Mouse (Mus musculus): ENCODE measurements around the gene Hoxa1. TPM values are rescaled to one million over a fixed set of nuclear protein-coding genes. Genes with fewer than 3 reads are reported as not detected.
A peak's percentile ranks its signal among the peaks of the same experiment; 100 is the strongest.

The Hoxa1 gene
- polyA plus RNA-seq, 1 experiment from 2014 or later, result 4.1 TPM

DNA sequence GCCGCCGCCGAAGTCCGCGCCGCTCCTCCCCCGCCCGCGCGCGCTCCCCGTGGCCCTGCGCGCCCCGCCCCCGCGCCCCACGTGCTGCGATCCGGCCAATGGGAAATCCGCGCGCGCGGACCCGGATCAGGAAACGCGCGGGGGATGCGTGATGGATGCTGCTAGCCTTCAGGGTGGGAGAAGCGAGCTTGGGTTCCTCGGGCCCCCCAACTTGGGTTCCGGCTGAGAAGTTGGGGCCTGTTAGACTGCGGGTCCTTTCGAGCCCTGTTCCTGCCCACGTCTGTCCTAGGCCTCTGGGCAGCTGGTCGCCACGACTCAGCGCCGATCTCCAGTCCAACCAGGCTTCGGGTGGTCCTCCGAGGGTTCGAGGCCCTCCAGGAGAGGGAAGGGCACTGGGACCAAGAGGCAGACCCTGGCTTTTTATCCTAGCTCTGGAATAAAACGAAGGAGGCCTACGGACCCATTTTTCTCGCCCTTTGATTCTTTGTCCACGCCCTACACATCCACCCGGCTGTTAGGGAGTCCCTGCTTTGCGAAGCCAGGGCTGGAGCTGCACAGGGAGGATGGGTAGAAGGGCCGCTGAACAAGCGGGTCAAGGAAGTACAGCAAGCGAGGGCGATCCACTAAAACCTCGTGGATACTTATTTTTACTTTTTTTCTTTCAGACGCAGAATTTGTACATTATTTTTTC lies 33.9 kb upstream of the Hoxa1 start:
- DNase-seq (ENCODE audit: low spot score) (peak; percentile 91), ATAC-seq (ENCODE audit: low FRiP score) (peak; percentile 68)
- H3K27me3 ChIP-seq (ENCODE audit: control insufficient read depth, insufficient read depth, low read length), result peaks cover 73% of the 10 kb centered on the region
- no peaks in the 10 kb centered on the region for H3K9me3 ChIP-seq (ENCODE audit: control insufficient read depth, low read length)
- H3K4me2 ChIP-seq (replicated peaks; ENCODE audit: low read depth, low read length), result peak overlapping the region; percentile 62
- H3K27ac ChIP-seq (ENCODE audit: low read depth, low read length), result peak overlapping the region; percentile 86
- H3K4me1 ChIP-seq (replicated peaks; ENCODE audit: control insufficient read depth, insufficient read depth, low read length), result peaks cover 2% of the 10 kb centered on the region; the same call in 1 of the 2 replicates
- peak overlapping the region; percentile 49 for H3K4me3 ChIP-seq (ENCODE audit: low read depth, low read length)
- no peaks in the 10 kb centered on the region for H3K36me3 ChIP-seq (ENCODE audit: control insufficient read depth, insufficient read depth, low read length)
- peak overlapping the region; percentile 75 for H3K9ac ChIP-seq (ENCODE audit: low read depth, low read length)
- 1% methylated on average over 25 of the region's 55 CpGs for WGBS

DNA sequence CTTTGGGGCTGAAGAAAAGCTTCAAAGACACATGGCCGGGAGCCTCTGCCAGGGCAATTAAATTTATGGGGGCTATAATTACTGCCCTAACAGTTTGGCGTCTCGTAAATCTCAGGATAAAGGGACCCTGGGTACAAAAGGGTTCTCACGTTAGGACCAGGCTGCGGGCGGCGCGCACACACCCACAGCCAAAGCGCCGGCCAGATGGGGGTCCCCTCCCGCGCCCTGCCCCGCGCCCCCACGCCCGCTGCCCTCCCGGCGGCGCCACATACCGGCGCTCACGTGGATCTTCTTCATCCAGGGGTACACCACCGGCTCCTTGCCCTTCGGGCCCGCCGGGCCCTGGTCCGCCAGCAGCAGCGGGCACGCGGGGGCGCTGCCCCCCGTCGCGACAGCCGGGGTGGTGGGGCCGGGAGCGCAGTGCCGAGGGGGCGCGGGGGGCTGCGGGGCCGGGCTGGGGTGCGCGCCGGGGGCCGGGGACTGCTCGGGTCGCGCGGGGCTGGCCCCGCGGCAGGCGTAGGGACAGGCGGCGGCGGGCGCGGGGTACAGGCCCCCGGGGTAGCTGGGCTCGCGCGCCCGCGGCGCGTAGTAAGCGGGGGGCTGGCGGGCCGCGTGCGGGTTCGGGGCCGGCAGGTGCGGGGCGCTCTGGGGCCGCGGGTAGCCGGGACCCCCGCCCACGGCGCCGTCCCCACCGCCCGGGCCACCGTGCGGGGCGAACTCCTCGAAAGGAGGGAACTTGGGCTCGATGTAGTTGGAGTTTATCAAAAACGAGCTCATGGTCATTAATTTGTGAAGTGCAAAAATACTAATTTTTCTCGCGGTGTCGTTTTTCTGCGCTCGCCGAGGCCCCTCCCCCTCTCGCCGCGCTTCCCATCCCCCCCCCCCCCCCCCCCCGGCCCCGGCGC lies 33.0 kb upstream of the Hoxa1 start, which contains the start of gene Hoxa4:
TSS of gene Hoxa4 (minus strand) at position 848 of the 905 bp plus-strand sequence.
- peak within 1 kb of the TSS; percentile 85 for H3K9ac ChIP-seq (ENCODE audit: low read depth, low read length)
- ATAC-seq (ENCODE audit: low FRiP score), result peak; percentile 54
- H3K4me2 ChIP-seq (replicated peaks; ENCODE audit: low read depth, low read length), result peak within 1 kb of the TSS; percentile 62
- H3K36me3 ChIP-seq (ENCODE audit: control insufficient read depth, insufficient read depth, low read length), result no peaks in the 10 kb centered on the region
- WGBS, result under 1% methylated on average over 58 of the region's 102 CpGs
- peak; percentile 62 for DNase-seq (ENCODE audit: low spot score)
- no peaks in the 10 kb centered on the region for H3K9me3 ChIP-seq (ENCODE audit: control insufficient read depth, low read length)
- peaks cover 2% of the 10 kb centered on the region; the same call in 1 of the 2 replicates for H3K4me1 ChIP-seq (replicated peaks; ENCODE audit: control insufficient read depth, insufficient read depth, low read length)
- peak within 1 kb of the TSS; percentile 95 for H3K27ac ChIP-seq (ENCODE audit: low read depth, low read length)
- H3K4me3 ChIP-seq (ENCODE audit: low read depth, low read length), result peak within 1 kb of the TSS; percentile 49
- peaks cover 75% of the 10 kb centered on the region for H3K27me3 ChIP-seq (ENCODE audit: control insufficient read depth, insufficient read depth, low read length)

DNA sequence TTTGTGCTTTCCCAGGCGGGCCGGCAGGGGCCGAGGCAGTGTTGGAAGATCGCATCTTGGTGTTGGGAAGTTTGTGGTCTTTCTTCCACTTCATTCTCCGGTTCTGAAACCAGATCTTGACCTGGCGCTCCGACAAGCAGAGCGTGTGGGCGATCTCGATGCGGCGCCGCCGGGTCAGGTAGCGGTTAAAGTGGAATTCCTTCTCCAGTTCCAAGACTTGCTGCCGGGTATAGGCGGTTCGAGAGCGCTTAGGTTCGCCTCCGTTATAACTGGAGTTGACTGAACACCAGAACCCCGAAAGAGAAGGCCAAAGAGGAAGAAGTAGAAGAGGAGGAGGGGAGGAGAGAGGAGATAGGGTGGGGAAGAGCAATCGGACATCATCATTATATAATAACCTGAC lies 32.3 kb upstream of the Hoxa1 start:
- peak overlapping the region; percentile 85 for H3K9ac ChIP-seq (ENCODE audit: low read depth, low read length)
- peak overlapping the region; percentile 62 for H3K4me2 ChIP-seq (replicated peaks; ENCODE audit: low read depth, low read length)
- DNase-seq (ENCODE audit: low spot score) (peak; percentile 64), ATAC-seq (ENCODE audit: low FRiP score) (no peak)
- H3K4me3 ChIP-seq (ENCODE audit: low read depth, low read length), result peak overlapping the region; percentile 49
- H3K36me3 ChIP-seq (ENCODE audit: control insufficient read depth, insufficient read depth, low read length), result no peaks in the 10 kb centered on the region
- H3K27me3 ChIP-seq (ENCODE audit: control insufficient read depth, insufficient read depth, low read length), result peaks cover 80% of the 10 kb centered on the region
- no peaks in the 10 kb centered on the region for H3K9me3 ChIP-seq (ENCODE audit: control insufficient read depth, low read length)
- under 1% methylated on average over 23 of the region's 23 CpGs for WGBS
- H3K4me1 ChIP-seq (replicated peaks; ENCODE audit: control insufficient read depth, insufficient read depth, low read length), result peaks cover 2% of the 10 kb centered on the region; the same call in 1 of the 2 replicates
- peak overlapping the region; percentile 95 for H3K27ac ChIP-seq (ENCODE audit: low read depth, low read length)

DNA sequence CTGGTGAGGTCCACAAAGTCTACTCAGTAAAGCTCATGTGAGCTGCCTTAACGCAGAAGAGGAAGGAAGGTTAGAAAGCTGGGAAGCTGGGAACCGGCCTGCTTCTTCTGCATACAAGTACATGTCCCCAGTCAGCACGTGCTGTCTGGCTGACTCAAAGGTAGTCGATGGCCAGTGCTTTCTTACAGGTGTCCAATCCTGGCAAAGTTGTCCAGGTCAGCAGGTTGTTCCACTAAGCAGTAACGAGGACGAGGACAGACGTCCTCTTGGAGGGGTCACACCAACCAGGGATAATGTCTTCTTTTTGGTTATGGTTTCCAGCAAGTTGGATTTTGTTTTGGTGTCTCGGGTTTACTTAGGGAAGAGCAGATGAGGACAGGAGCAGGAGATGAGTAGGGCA lies 31.8 kb upstream of the Hoxa1 start:
- no peaks in the 10 kb centered on the region for H3K9me3 ChIP-seq (ENCODE audit: control insufficient read depth, low read length)
- peak overlapping the region; percentile 62 for H3K4me2 ChIP-seq (replicated peaks; ENCODE audit: low read depth, low read length)
- peaks cover 79% of the 10 kb centered on the region for H3K27me3 ChIP-seq (ENCODE audit: control insufficient read depth, insufficient read depth, low read length)
- peak overlapping the region; percentile 49 for H3K4me3 ChIP-seq (ENCODE audit: low read depth, low read length)
- H3K27ac ChIP-seq (ENCODE audit: low read depth, low read length), result peak overlapping the region; percentile 95
- H3K36me3 ChIP-seq (ENCODE audit: control insufficient read depth, insufficient read depth, low read length), result no peaks in the 10 kb centered on the region
- 9% methylated on average over 8 of the region's 8 CpGs for WGBS
- no peak for ATAC-seq (ENCODE audit: low FRiP score)
- peak overlapping the region; percentile 85 for H3K9ac ChIP-seq (ENCODE audit: low read depth, low read length)
- no peak for DNase-seq (ENCODE audit: low spot score)
- peaks cover 2% of the 10 kb centered on the region; the same call in 1 of the 2 replicates for H3K4me1 ChIP-seq (replicated peaks; ENCODE audit: control insufficient read depth, insufficient read depth, low read length)

DNA sequence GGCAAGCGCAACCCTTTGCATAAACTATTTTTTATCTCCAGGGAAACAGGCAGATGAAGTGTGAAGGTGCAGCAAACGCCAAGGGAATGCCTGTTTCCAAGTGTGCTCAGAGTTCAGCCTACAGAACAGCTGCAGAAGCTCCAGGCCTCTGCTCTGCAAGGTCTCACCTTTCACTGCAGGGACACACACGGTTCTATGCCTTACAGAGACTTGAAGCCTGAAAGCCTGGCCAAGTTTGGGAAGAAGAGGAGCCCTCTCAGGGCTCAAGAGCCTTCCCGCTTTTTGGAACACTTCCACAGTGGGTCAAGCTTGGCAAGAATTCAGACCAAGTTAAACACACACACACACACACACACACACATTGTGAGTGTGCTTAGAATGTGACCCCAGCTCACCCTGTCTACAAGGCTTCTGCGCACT lies 31.1 kb upstream of the Hoxa1 start:
- Histone ChIP-seq H3K9me3 (ENCODE audit: control insufficient read depth, low read length) (no peaks in the 10 kb centered on the region), H3K4me3 (ENCODE audit: low read depth, low read length) (peak overlapping the region; percentile 49), H3K27me3 (ENCODE audit: control insufficient read depth, insufficient read depth, low read length) (peaks cover 79% of the 10 kb centered on the region), H3K9ac (ENCODE audit: low read depth, low read length) (peak overlapping the region; percentile 85), H3K36me3 (ENCODE audit: control insufficient read depth, insufficient read depth, low read length) (no peaks in the 10 kb centered on the region), H3K27ac (ENCODE audit: low read depth, low read length) (peak overlapping the region; percentile 95), H3K4me1 (replicated peaks; ENCODE audit: control insufficient read depth, insufficient read depth, low read length) (peaks cover 4% of the 10 kb centered on the region), H3K4me2 (replicated peaks; ENCODE audit: low read depth, low read length) (peak overlapping the region; percentile 62)
- WGBS, result 9% methylated on average over 5 of the region's 5 CpGs
- ATAC-seq (ENCODE audit: low FRiP score) (no peak), DNase-seq (ENCODE audit: low spot score) (no peak)

DNA sequence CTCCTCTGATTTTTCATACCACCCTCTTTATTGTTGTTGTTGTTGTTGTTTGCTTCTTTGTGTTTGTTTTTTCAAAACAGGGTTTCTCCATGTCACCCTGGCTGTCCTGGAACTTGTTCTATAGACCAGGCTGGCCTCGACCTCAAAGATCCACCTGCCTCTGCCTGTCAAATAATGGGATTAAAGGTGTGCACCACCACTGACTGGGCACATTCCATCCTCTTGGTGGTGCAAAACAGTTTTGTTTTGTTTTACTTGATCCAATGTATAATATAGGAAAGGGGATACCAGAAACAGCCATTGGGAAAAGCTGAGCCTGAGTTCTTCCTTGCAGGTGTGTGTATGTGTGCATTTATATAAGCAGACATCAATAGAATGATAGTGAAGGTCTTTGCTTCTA lies 28.4 kb upstream of the Hoxa1 start:
- no peak for ATAC-seq (ENCODE audit: low FRiP score)

DNA sequence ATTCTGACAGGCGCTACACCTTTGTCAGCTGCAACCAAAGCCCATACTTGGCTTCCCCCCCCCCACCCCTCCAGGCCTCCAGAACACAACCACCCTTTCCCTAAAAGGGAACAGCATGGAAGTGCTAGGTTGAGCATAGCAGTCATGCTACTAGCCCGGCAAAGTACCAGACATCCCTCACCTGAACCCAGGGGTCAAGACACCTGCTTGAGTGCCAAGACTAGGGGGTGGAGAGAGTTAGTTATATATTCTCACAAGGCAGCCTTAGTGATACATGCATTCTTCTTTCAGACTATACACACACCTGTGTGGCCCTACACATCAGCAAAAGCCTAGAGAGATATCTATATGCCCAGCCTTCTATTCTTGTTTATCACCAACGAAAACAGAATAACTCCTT lies 27.7 kb upstream of the Hoxa1 start:
- no peaks in the 10 kb centered on the region for H3K36me3 ChIP-seq (ENCODE audit: control insufficient read depth, insufficient read depth, low read length)
- H3K9me3 ChIP-seq (ENCODE audit: control insufficient read depth, low read length), result no peaks in the 10 kb centered on the region
- H3K4me2 ChIP-seq (replicated peaks; ENCODE audit: low read depth, low read length), result peak overlapping the region; percentile 32
- 15% methylated on average over 3 of the region's 3 CpGs for WGBS
- DNase-seq (ENCODE audit: low spot score) (no peak), ATAC-seq (ENCODE audit: low FRiP score) (no peak)
- no peak overlapping the region; the same call in 1 of the 2 replicates for H3K4me3 ChIP-seq (ENCODE audit: low read depth, low read length)
- no peak overlapping the region for H3K9ac ChIP-seq (ENCODE audit: low read depth, low read length)
- peak overlapping the region; percentile 84; the same call in 1 of the 2 replicates for H3K27ac ChIP-seq (ENCODE audit: low read depth, low read length)
- H3K4me1 ChIP-seq (replicated peaks; ENCODE audit: control insufficient read depth, insufficient read depth, low read length), result peaks cover 2% of the 10 kb centered on the region; the same call in 1 of the 2 replicates
- peaks cover 85% of the 10 kb centered on the region for H3K27me3 ChIP-seq (ENCODE audit: control insufficient read depth, insufficient read depth, low read length)

More for the DNA sequence above, 28.4 kb upstream of the Hoxa1 start:
- Histone ChIP-seq H3K27ac (ENCODE audit: low read depth, low read length) (0 out of 2 replicates have a peak overlapping the region, but pooled peaks have one; percentile 54), H3K4me1 (replicated peaks; ENCODE audit: control insufficient read depth, insufficient read depth, low read length) (peaks cover 4% of the 10 kb centered on the region), H3K36me3 (ENCODE audit: control insufficient read depth, insufficient read depth, low read length) (no peaks in the 10 kb centered on the region), H3K9me3 (ENCODE audit: control insufficient read depth, low read length) (no peaks in the 10 kb centered on the region), H3K27me3 (ENCODE audit: control insufficient read depth, insufficient read depth, low read length) (peaks cover 84% of the 10 kb centered on the region), H3K9ac (ENCODE audit: low read depth, low read length) (no peak overlapping the region), H3K4me2 (replicated peaks; ENCODE audit: low read depth, low read length) (no peak overlapping the region), H3K4me3 (ENCODE audit: low read depth, low read length) (no peak overlapping the region)
- no peak for DNase-seq (ENCODE audit: low spot score)
- WGBS, result 14% methylated on average over 1 of the region's 1 CpGs

DNA sequence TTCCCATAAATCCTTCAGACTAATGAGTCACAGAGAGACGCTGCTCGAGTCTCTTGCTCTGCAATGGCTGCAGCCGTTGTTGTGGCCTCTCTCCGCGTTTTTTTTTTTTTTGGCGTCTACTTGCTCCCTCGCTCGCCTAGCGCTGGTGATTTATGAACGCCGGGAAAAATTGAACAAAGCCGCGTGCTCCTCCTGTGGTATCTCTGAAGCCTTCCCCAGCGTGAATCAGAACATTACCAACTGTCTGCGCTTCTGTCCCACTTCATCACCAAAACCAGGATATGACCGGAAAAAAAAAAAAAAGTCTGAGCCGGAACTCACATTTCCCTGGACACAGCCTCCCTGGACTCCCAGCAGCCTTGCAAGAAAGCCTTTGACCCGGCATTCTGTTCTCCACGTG lies 27.1 kb upstream of the Hoxa1 start:
- H3K27ac ChIP-seq (ENCODE audit: low read depth, low read length), result peak overlapping the region; percentile 84
- no peak for ATAC-seq (ENCODE audit: low FRiP score)
- H3K4me3 ChIP-seq (ENCODE audit: low read depth, low read length), result no peak overlapping the region; the same call in 1 of the 2 replicates
- H3K4me2 ChIP-seq (replicated peaks; ENCODE audit: low read depth, low read length), result peak overlapping the region; percentile 40
- H3K9ac ChIP-seq (ENCODE audit: low read depth, low read length), result 0 out of 2 replicates have a peak overlapping the region, but pooled peaks have one; percentile 4
- no peaks in the 10 kb centered on the region for H3K36me3 ChIP-seq (ENCODE audit: control insufficient read depth, insufficient read depth, low read length)
- H3K9me3 ChIP-seq (ENCODE audit: control insufficient read depth, low read length), result no peaks in the 10 kb centered on the region
- DNase-seq (ENCODE audit: low spot score), result no peak
- peaks cover 87% of the 10 kb centered on the region for H3K27me3 ChIP-seq (ENCODE audit: control insufficient read depth, insufficient read depth, low read length)
- WGBS, result under 1% methylated on average over 19 of the region's 19 CpGs
- H3K4me1 ChIP-seq (replicated peaks; ENCODE audit: control insufficient read depth, insufficient read depth, low read length), result peaks cover 2% of the 10 kb centered on the region; the same call in 1 of the 2 replicates

Measured in hindbrain, embryonic 11.5 days (tissue).